Mouse (Mus musculus) kidney, adult 11 months (tissue): ENCODE results near the gene Daam1.

Experiments used
- DNase-seq: peaks from one replicate; pipeline ENCODE4 v3.0.0; 2022

Daam1 gene

DNA sequence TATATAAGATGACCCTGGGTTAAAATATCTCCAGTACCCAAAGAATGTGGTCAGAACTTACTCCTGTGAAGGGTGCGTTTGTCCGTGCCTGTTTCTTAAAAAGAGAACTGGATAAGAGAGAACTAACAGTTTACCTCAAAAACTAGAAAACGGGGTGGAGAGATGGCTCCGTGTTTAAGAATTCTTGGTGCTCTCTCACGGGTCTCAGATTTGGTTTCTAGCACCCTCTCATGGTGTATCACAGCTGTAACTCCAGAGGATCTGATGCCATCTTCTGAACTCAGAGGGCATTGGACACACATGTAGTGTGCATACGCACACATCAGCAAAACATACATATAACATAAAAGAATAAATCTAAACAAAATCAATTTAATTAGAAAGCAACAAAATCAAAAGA, 181.2 kb downstream of the Daam1 start:
- DNase-seq: no peak

DNA sequence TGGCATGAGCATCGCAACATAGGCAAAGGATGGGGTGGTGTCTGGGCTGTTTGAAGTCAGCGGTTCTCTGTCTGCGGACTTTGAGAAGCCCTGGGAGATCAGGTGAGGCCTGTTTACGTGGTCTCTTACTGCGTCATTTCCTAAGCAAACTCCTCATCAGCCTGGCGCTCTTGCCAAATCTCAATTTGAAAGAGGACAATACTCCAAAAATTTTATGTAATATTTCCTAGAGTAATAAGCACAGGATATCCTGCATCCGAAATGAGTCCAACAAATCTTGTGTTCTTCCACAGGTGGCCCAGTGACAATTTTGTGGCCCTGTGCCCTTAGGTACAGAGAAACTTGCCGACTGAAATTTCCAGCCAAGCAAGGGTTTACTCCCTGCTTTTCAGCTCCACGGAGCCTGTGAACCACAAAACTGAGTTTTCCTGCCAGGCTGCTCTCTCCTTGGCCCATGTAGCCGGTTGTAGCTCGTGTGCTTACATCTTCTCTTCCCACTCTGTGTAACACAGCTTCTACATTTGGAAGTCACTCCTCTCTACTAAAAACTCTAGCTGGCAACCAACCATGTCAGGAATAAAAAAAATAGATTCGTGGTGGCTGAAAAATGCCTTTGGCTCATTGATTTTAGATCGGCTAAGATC, 183.0 kb downstream of the Daam1 start:
- no peak for DNase-seq

DNA sequence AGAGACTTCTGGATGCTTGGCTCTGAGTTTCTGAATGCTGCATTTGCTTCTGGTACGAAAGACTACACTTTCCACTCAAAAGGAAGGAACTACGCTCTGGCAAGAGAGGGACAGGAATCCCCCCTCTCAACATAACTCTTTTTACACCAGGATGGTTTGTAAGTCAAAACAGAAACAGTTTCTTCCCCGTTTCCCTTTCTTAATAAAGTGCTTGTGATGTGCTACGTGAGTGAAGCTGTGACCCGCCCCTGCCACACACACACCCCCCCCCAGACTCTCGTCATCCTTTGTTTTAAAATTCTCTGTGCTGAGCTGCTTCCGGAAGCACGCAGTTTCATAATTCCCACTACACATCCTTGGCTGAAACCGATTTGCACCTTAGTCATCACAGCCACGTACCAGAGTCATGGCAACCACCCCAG, 183.5 kb downstream of the Daam1 start:
- DNase-seq: no peak

DNA sequence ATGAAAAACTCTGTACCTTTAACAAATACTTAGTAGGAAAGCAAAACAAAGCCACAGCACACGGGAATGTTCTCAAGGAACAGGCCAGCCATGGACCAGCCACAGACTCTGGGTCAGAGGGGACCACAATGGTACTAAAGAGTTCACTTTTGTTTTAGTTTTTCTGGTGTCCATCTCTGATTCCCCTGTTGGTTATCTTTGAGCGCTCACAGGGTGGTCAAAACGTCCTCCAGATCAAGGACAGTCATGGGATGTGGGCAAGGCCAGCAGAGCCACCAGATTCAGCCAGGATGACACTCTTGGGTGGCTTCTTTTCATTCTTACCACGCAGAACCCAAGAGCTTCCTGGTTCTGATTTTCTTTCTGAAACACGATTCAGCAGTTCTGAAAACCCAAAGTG, 184.4 kb downstream of the Daam1 start:
- no peak for DNase-seq

DNA sequence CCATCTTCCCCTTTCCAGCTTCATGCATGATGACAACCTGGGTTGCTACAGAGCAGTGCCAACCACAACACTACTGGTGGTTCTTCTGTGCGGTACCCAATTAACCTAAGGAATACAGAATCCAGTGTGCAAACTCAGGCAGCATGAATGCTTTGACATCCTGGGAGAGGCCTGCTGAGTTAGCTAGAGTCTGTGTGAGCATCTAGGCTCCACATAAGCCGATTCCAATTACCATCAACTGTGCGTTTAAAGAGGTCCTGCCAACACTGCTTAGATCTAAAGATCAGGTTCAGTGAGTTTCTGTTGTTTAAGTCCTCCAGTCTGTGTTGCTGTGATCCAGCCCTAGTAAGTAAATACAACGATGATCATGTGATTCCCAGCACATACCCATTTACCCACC, 189.4 kb downstream of the Daam1 start:
- no peak for DNase-seq

DNA sequence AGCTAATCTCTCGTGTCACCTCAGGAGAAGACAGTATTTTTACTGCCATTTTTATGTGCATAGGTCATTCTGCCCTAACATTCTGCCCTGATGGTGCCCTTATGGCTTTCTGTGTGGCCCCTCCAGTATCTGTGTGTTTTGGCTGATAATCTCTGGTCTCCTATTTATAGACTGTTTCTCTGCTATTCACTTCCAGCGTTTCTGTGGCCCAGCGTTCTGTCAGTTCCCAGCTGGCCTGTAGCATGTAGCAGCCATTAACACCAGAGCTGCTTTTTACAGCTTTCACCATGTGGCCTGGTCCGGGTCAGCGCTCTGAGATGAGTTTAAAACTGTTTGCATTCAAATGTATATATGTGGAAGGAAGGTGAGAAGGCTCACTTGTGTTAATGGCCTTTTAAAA, 190.7 kb downstream of the Daam1 start:
- peak; percentile 37 for DNase-seq

DNA sequence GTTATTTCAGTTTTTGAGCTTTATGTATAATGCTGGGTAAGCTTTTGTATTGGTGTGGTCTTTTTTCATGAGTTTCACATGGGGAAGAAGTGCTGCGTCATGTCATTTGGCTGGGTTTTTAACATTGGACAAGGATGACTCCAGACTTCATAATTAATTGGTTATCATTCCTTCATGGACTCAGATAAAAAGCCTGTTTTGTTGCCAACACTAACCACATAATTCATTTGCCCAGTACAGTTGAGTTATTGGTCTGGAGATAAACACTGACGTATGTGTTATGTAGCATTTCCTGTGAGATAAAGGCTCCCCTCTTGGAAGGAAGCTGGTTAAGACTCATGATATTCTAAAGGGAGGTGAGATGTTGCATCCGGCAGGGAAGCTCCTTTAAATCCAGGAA, 191.9 kb downstream of the Daam1 start:
- DNase-seq: no peak

DNA sequence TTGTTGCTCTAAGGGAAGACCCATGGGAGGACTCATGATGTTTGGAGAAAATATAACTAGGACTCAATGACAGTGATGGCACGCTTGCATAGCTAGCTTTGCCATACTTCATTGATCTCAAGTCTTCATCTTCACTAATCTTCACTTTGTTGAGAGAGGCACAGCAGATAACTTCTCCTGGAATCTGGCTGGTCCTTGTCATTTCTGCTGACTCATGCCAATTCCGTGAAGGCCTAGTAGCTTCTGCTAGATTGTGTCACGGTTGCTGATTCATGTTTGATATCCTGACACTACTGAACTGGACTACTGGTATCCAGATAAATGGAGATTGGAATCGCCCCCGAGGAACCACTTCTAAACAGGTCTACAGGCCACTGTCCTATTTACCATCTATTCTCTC, 192.7 kb downstream of the Daam1 start:
- no peak for DNase-seq

DNA sequence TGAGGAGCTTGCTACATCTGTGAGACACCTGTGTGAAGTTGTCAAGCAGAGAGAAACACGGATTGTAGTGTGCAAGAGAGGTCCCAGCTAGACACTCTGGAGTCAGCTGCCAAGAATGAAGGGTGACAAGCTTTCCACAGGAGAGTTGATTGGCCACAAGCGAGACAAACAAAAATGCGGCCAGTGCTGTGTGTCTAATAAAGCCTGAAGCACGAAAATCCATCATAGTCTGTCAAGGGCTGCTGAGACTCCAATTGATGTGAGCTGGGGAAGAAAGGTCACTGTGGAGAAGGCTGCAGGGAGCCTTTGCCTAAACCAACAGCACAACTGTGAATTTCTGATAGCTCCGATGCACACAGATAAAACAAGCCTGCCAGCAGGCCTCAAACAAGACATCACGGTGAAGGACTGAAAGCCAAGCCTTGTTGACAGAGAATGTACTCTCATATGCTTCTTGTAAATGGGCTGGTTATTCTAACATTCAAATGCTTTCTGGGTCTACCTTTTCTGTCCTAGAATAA, 194.5 kb downstream of the Daam1 start:
- no peak for DNase-seq

DNA sequence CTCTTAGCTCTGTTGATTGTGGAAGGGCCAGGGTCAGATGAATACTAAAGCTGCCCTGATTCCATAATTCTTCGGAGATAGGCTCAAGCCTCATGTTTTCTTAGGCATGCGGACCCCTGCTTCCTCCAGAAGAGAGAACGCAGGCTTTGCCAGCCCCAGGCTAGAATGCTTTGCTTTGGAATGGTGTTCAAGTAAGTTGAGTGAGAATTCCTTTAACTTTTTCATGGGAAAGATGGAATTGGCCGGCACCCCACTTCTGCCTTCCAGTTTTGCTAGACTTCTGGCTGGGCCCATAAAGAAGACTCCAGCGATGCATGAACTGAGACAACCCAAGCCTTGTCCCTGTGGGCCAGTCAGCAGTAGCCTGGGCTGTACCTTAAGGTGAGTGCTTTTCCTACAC, 200.3 kb downstream of the Daam1 start:
- no peak for DNase-seq

DNA sequence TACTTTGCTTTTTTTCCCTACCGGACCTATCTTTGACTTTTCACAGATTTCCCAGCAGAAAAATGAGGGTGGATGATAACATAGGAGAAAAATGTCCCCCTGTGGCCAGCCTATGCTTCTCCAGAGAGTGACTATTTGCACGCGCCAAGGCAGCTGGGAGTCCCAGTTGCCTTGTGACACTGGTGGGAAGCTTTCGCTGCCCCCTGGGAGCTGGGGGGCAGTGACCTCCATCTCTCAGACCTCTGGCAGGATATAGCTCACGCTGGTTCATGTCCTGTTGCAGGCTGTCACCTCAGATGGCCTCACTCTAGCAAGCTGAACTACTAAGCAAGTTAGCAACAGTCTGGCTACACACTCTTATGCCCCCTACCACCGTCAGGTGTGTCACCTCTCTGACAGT, 200.9 kb downstream of the Daam1 start:
- peak; percentile 69 for DNase-seq

DNA sequence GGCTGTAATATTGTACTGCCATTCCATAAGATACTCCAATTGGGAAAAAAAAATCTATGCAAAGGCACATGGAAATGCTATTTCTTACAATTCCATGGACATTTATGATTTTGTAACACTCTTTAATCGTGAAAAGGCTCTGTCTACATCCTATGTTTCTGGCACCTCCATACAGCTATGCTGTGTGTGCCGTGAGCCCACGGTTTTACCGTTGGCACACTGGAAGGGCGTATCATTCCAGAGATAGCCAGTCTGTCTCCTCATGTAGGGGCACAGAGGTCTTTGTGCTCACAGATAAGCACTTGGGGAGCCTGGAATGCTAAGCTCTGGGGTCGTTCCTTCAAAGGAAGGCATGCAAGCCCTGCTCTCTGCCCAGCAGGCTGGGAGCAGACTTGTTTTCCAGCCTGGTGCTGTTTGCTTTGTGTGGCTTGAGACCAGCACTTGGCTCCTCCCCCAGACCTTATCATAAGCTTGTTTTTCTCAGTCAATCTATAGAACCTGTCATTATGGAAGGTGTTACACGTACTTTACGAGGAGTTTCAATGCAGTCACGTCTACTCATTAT, 205.3 kb downstream of the Daam1 start:
- DNase-seq: no peak

DNA sequence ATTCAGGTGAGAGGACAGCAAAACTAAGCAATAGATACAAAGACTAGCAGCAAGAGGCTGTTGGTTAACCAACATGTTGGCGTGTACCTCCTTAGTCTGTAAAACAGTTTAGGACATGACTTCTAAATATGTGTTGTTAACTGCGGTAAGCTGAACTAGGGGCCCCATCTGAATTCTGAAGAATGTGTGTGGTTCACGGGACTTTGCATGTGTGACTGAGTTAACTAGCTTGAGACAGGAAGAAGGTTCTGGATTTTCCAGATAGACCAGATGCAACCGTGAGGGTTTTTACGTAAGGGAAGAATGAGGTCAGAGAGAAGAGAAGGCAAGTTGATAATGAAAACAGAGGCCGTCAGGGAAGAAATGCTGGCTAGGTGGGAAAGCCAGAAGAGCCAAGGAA, 206.2 kb downstream of the Daam1 start:
- no peak for DNase-seq

DNA sequence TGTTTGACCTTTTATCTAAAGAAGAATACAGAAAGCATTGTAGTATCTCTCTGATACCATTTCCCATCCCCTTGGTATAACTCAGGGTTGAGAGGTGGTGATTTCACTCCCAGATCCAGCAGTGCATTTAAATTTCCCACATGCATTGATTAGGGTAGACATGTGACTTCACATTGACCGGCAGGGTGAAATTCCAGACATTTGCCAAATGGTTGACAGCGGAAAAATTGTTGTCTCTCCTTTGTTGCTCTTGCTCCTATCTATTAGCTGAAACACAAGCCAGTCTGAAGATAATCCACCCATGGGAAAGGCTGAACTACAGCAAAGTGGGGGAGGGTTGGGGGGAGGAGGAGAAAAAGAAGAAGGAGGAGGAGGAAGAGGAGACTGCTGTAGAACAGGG, 208.0 kb downstream of the Daam1 start:
- DNase-seq: no peak

DNA sequence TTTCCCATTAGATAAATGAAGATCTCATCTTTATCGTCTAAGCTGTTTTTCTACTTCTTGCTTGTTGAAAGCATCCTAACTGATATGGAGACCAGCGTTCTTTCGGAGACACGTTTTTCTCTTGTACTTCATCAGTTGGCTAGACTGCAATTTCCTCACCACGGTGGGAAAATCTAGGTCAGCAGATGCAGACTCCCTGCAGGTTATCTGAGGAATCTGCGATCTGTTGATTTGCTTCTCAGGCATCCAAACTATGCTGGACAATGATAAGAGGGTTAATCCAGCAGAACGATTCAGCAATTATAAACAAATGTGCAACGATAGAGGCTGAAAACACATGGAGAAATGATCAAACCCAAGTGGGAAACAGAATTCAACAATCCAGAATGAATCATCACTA, 208.6 kb downstream of the Daam1 start:
- DNase-seq: no peak

DNA sequence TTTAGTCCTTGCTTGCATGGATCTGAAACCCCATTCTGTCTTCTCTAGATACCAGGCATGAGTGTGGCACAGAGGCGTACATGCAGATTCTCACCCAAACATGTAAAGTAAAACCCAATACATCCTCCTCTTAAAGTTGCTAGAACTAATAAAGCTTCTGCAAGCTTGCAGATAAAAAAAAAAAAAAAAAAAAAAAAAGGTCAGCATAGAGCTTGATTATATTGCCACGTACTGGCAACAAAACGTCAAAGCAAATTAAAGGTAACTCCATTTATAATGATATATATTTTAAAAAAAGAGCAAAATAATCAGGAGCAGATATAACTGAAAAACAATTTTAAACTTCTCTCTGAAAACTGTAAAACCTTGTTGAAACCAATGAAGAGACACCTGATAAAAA, 210.4 kb downstream of the Daam1 start:
- no peak for DNase-seq
